In the genomic region with DNA sequence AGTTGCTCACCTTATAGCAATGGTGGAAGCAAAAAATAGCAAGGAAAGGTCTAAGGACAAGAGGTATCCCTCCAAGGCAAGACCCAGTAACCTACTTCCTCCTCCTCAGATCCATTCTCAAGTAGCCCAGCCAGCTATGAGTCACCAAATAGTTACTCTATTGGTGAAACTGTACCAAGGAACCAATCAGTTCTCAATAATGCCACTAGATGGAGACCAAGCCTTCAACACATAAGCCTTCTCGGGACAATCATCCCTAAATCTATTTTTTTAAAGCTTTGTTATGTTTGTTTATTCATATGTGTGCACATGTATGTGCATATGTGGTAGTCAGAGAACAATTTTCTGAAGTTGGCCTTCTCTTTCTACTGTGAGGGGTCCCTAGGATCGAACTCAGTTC, we compare ENCODE assay signal across 27 mouse cellular contexts.
DNase-seq lines count a peak whose midpoint lies in the region; ATAC-seq and TF ChIP-seq lines count a peak whose summit lies in the region.
"Had no signal": no experiment of that assay in that cellular context is flagged by ENCODE, and none has a peak within 500 bp of the region (broad histone marks: within the 10 kb centered on the region; RNA-seq: fewer than 3 reads in every experiment).

No protein-coding gene starts in this region.

- WGBS in forebrain, embryonic 14.5 days: 85% methylated on average over 2 of the region's 2 CpGs
- 89% methylated on average over 2 of the region's 2 CpGs for WGBS in forebrain, embryonic 12.5 days
- 89% methylated on average over 2 of the region's 2 CpGs for WGBS in kidney, postnatal 0 days
- 95% methylated on average over 2 of the region's 2 CpGs for WGBS in midbrain, postnatal 0 days
- 87% methylated on average over 2 of the region's 2 CpGs for WGBS in midbrain, embryonic 11.5 days
- WGBS in stomach, postnatal 0 days: 73% methylated on average over 2 of the region's 2 CpGs

- no peak overlapping the region for H3K9ac ChIP-seq in forebrain, embryonic 14.5 days (ENCODE audit: low read length)
- no peak overlapping the region for H3K9ac ChIP-seq in forebrain, embryonic 12.5 days
- no peak overlapping the region for H3K9ac ChIP-seq in kidney, postnatal 0 days (ENCODE audit: low read depth, low read length)
- H3K9ac ChIP-seq in midbrain, postnatal 0 days (replicated peaks; ENCODE audit: low read length, poor library complexity, severe bottlenecking): no peak overlapping the region
- H3K9ac ChIP-seq in midbrain, embryonic 11.5 days (ENCODE audit: low read length): no peak overlapping the region
- no peak overlapping the region for H3K9ac ChIP-seq in stomach, postnatal 0 days (ENCODE audit: low read length)
- H3K9ac ChIP-seq: embryonic facial prominence, embryonic 12.5 days; forebrain, embryonic 13.5 days; heart, embryonic 12.5 days; hindbrain, embryonic 12.5 days; limb, embryonic 15.5 days; liver, embryonic 15.5 days; midbrain, embryonic 13.5 days; neural tube, embryonic 12.5 days had no signal

- DNase-seq in forebrain, embryonic 14.5 days (ENCODE audit: low spot score): peak; percentile 14
- DNase-seq in kidney, postnatal 0 days (ENCODE audit: low spot score): no peak
- DNase-seq in kidney, postnatal 14 days: no peak
- DNase-seq in midbrain, postnatal 0 days (ENCODE audit: low spot score): peak; percentile 17
- DNase-seq in midbrain, embryonic 11.5 days (ENCODE audit: low spot score, missing footprints): no peak
- DNase-seq in stomach, postnatal 0 days (ENCODE audit: low spot score): no peak
- no peak for DNase-seq in frontal cortex, postnatal 36 days (ENCODE audit: low spot score in 2 of 2)
- DNase-seq: adrenal gland, postnatal 25 days; cerebellum, adult 11-12 months; cerebellum, postnatal 25 days; gastrocnemius, postnatal 10 days; heart, postnatal 10 days; kidney, adult 9 months; kidney, postnatal 36 days; left cerebral cortex, postnatal 4 days; lung, postnatal 14 days; right cerebral cortex, postnatal 14 days had no signal

- H3K4me1 ChIP-seq in forebrain, embryonic 14.5 days (ENCODE audit: control insufficient read depth, insufficient read depth, low read length): no peaks in the 10 kb centered on the region
- H3K4me1 ChIP-seq in forebrain, embryonic 12.5 days: no peaks in the 10 kb centered on the region
- no peaks in the 10 kb centered on the region for H3K4me1 ChIP-seq in kidney, postnatal 0 days (replicated peaks; ENCODE audit: insufficient read depth, low read length)
- H3K4me1 ChIP-seq in midbrain, postnatal 0 days (ENCODE audit: insufficient read depth, low read length): no peaks in the 10 kb centered on the region
- no peaks in the 10 kb centered on the region for H3K4me1 ChIP-seq in midbrain, embryonic 11.5 days (ENCODE audit: control insufficient read depth, insufficient read depth, low read length)
- no peaks in the 10 kb centered on the region for H3K4me1 ChIP-seq in stomach, postnatal 0 days (replicated peaks; ENCODE audit: control insufficient read depth, insufficient read depth)
- H3K4me1 ChIP-seq: embryonic facial prominence, embryonic 12.5 days; forebrain, embryonic 13.5 days; heart, embryonic 12.5 days; hindbrain, embryonic 12.5 days; limb, embryonic 15.5 days; liver, embryonic 15.5 days; midbrain, embryonic 13.5 days; neural tube, embryonic 12.5 days had no signal

- no peak for ATAC-seq in forebrain, embryonic 14.5 days
- no peak for ATAC-seq in forebrain, embryonic 12.5 days (ENCODE audit: low FRiP score)
- ATAC-seq in kidney, postnatal 0 days (replicated peaks; ENCODE audit: low FRiP score, low read depth): no peak
- no peak for ATAC-seq in midbrain, postnatal 0 days (ENCODE audit: low FRiP score)
- ATAC-seq in midbrain, embryonic 11.5 days (ENCODE audit: low FRiP score): no peak
- ATAC-seq in stomach, postnatal 0 days (ENCODE audit: low FRiP score, low TSS enrichment): no peak
- ATAC-seq: forebrain, embryonic 13.5 days; inflammation-experienced regulatory T-cells, adult 6 months; midbrain, embryonic 13.5 days had no signal

- no peak overlapping the region for H3K4me2 ChIP-seq in forebrain, embryonic 14.5 days (ENCODE audit: low read length)
- H3K4me2 ChIP-seq in forebrain, embryonic 12.5 days: no peak overlapping the region
- no peak overlapping the region for H3K4me2 ChIP-seq in kidney, postnatal 0 days (ENCODE audit: low read length)
- no peak overlapping the region for H3K4me2 ChIP-seq in midbrain, postnatal 0 days (ENCODE audit: low read depth, low read length, poor library complexity, severe bottlenecking)
- H3K4me2 ChIP-seq in midbrain, embryonic 11.5 days: no peak overlapping the region
- no peak overlapping the region for H3K4me2 ChIP-seq in stomach, postnatal 0 days (replicated peaks; ENCODE audit: low read depth)
- H3K4me2 ChIP-seq: embryonic facial prominence, embryonic 12.5 days; forebrain, embryonic 13.5 days; heart, embryonic 12.5 days; hindbrain, embryonic 12.5 days; limb, embryonic 15.5 days; liver, embryonic 15.5 days; midbrain, embryonic 13.5 days; neural tube, embryonic 12.5 days had no signal

- no peak for TF ChIP-seq EP300 in stomach, postnatal 0 days (optimal IDR thresholded peaks at IDR 0.05)

- no peaks in the 10 kb centered on the region for H3K9me3 ChIP-seq in forebrain, embryonic 14.5 days (replicated peaks; ENCODE audit: control insufficient read depth, low read length)
- no peaks in the 10 kb centered on the region for H3K9me3 ChIP-seq in forebrain, embryonic 12.5 days
- no peaks in the 10 kb centered on the region for H3K9me3 ChIP-seq in kidney, postnatal 0 days (replicated peaks; ENCODE audit: low read length)
- no peaks in the 10 kb centered on the region for H3K9me3 ChIP-seq in midbrain, postnatal 0 days (ENCODE audit: low read length)
- H3K9me3 ChIP-seq in midbrain, embryonic 11.5 days (ENCODE audit: control insufficient read depth, low read length): no peaks in the 10 kb centered on the region
- no peaks in the 10 kb centered on the region for H3K9me3 ChIP-seq in stomach, postnatal 0 days (ENCODE audit: control insufficient read depth, low read length)
- H3K9me3 ChIP-seq: embryonic facial prominence, embryonic 12.5 days; forebrain, embryonic 13.5 days; heart, embryonic 12.5 days; limb, embryonic 15.5 days; liver, embryonic 15.5 days; midbrain, embryonic 13.5 days; neural tube, embryonic 12.5 days had no signal

- H3K27ac ChIP-seq in forebrain, embryonic 14.5 days (ENCODE audit: low read depth, low read length): no peak overlapping the region
- no peak overlapping the region for H3K27ac ChIP-seq in forebrain, embryonic 12.5 days
- no peak overlapping the region for H3K27ac ChIP-seq in kidney, postnatal 0 days
- no peak overlapping the region for H3K27ac ChIP-seq in midbrain, postnatal 0 days (ENCODE audit: low read depth, low read length)
- no peak overlapping the region for H3K27ac ChIP-seq in midbrain, embryonic 11.5 days (ENCODE audit: low read depth, low read length)
- H3K27ac ChIP-seq in stomach, postnatal 0 days (replicated peaks): no peak overlapping the region
- H3K27ac ChIP-seq: embryonic facial prominence, embryonic 12.5 days; forebrain, embryonic 13.5 days; hindbrain, embryonic 12.5 days; limb, embryonic 15.5 days; liver, embryonic 15.5 days; midbrain, embryonic 13.5 days; neural tube, embryonic 12.5 days had no signal

- TF ChIP-seq CTCF in kidney, postnatal 0 days (IDR thresholded peaks at IDR 0.05; ENCODE audit: low read depth): peak; percentile 43; the same call in 1 of the 2 replicates
- TF ChIP-seq CTCF in midbrain, postnatal 0 days (IDR thresholded peaks at IDR 0.05): peak; percentile 62
- peak; percentile 43 for TF ChIP-seq CTCF in stomach, postnatal 0 days (IDR thresholded peaks at IDR 0.05; ENCODE audit: low read depth)

- H3K36me3 ChIP-seq in forebrain, embryonic 14.5 days (ENCODE audit: control insufficient read depth, insufficient read depth, low read length): no peaks in the 10 kb centered on the region
- H3K36me3 ChIP-seq in forebrain, embryonic 12.5 days (replicated peaks): no peaks in the 10 kb centered on the region
- no peaks in the 10 kb centered on the region for H3K36me3 ChIP-seq in kidney, postnatal 0 days (ENCODE audit: insufficient read depth, low read length)
- no peaks in the 10 kb centered on the region for H3K36me3 ChIP-seq in midbrain, postnatal 0 days (ENCODE audit: insufficient read depth, low read length)
- H3K36me3 ChIP-seq in midbrain, embryonic 11.5 days (ENCODE audit: control insufficient read depth, insufficient read depth, low read length): no peaks in the 10 kb centered on the region
- no peaks in the 10 kb centered on the region for H3K36me3 ChIP-seq in stomach, postnatal 0 days (ENCODE audit: control insufficient read depth, insufficient read depth, low read length)
- H3K36me3 ChIP-seq: embryonic facial prominence, embryonic 12.5 days; heart, embryonic 12.5 days; hindbrain, embryonic 12.5 days; limb, embryonic 15.5 days; liver, embryonic 15.5 days; midbrain, embryonic 13.5 days; neural tube, embryonic 12.5 days had no signal

- H3K4me3 ChIP-seq in forebrain, embryonic 14.5 days (ENCODE audit: low read depth, low read length): no peak overlapping the region
- H3K4me3 ChIP-seq in forebrain, embryonic 12.5 days (replicated peaks): no peak overlapping the region
- no peak overlapping the region for H3K4me3 ChIP-seq in kidney, postnatal 0 days (replicated peaks; ENCODE audit: low read depth, low read length)
- no peak overlapping the region for H3K4me3 ChIP-seq in midbrain, postnatal 0 days (ENCODE audit: low read depth, low read length)
- H3K4me3 ChIP-seq in midbrain, embryonic 11.5 days (ENCODE audit: low read depth, low read length): no peak overlapping the region
- no peak overlapping the region for H3K4me3 ChIP-seq in stomach, postnatal 0 days (ENCODE audit: low read depth, low read length)
- H3K4me3 ChIP-seq: embryonic facial prominence, embryonic 12.5 days; forebrain, embryonic 13.5 days; heart, embryonic 12.5 days; hindbrain, embryonic 12.5 days; limb, embryonic 15.5 days; liver, embryonic 15.5 days; midbrain, embryonic 13.5 days; neural tube, embryonic 12.5 days had no signal

- no peaks in the 10 kb centered on the region for H3K27me3 ChIP-seq in forebrain, embryonic 14.5 days (replicated peaks; ENCODE audit: control insufficient read depth, insufficient read depth, low read length)
- H3K27me3 ChIP-seq in forebrain, embryonic 12.5 days: no peaks in the 10 kb centered on the region
- H3K27me3 ChIP-seq in kidney, postnatal 0 days (ENCODE audit: insufficient read depth, low read length): no peaks in the 10 kb centered on the region
- no peaks in the 10 kb centered on the region for H3K27me3 ChIP-seq in midbrain, postnatal 0 days (ENCODE audit: insufficient read depth, low read length)
- H3K27me3 ChIP-seq in midbrain, embryonic 11.5 days (ENCODE audit: control insufficient read depth, insufficient read depth, low read length): no peaks in the 10 kb centered on the region
- H3K27me3 ChIP-seq in stomach, postnatal 0 days (ENCODE audit: control insufficient read depth, insufficient read depth, low read length): no peaks in the 10 kb centered on the region
- H3K27me3 ChIP-seq: embryonic facial prominence, embryonic 12.5 days; forebrain, embryonic 13.5 days; heart, embryonic 12.5 days; hindbrain, embryonic 12.5 days; limb, embryonic 15.5 days; liver, embryonic 15.5 days; midbrain, embryonic 13.5 days; neural tube, embryonic 12.5 days had no signal

Comparison
In these comparisons a context has a peak if more than half of its experiments do, and no peak if none do; other contexts are left out.
1. DNase-seq: peak in forebrain, embryonic 14.5 days (single experiment) and midbrain, postnatal 0 days (single experiment); none in kidney, postnatal 0 days (single experiment), kidney, postnatal 14 days (single experiment), midbrain, embryonic 11.5 days (single experiment), stomach, postnatal 0 days (single experiment) and frontal cortex, postnatal 36 days (0 of 2).
2. Peak in every context shown above with its lines, with median percentiles within 50 percentile points of each other: CTCF ChIP-seq.